Mouse (Mus musculus) liver, postnatal 0 days (tissue): Measurements from ENCODE around the gene Prr7. TPM values are rescaled to one million over a fixed set of nuclear protein-coding genes. Genes with fewer than 3 reads are reported as not detected.

Experiments
- ATAC-seq: fragments of 200-750 bp; cut with Nextera tagmentation; 2 replicates; pipeline ENCODE4 v1.8.0; 2017; ENCODE audit warnings: mild to moderate bottlenecking, moderate library complexity
- DNase-seq: peaks from one replicate; pipeline ENCODE4 v3.0.0-alpha.2; 2016
- H3K27ac ChIP-seq: fragments of 300-500 bp; sonication (generic); 2 replicates; pipeline ENCODE4 v1.5.1; 2014; ENCODE audit warnings: antibody characterized with exemption, moderate library complexity, mild to moderate bottlenecking, low read depth
- H3K27me3 ChIP-seq: fragments of 300-500 bp; sonication (generic); 2 replicates; pipeline ENCODE4 v1.6.1; 2014; ENCODE audit warnings: low read length, control low read depth, mixed read lengths; ENCODE audit not compliant: insufficient read depth
- H3K36me3 ChIP-seq: fragments of 300-500 bp; sonication (generic); replicated peaks from 2 replicates; pipeline ENCODE4 v1.6.1; 2014; ENCODE audit warnings: mild to moderate bottlenecking, control low read depth, low read length, moderate library complexity, mixed read lengths; ENCODE audit not compliant: insufficient read depth
- H3K4me1 ChIP-seq: fragments of 300-500 bp; sonication (generic); 2 replicates; pipeline ENCODE4 v1.6.1; 2014; ENCODE audit warnings: antibody characterized with exemption, mild to moderate bottlenecking, control low read depth; ENCODE audit not compliant: insufficient read depth
- H3K4me2 ChIP-seq: fragments of 300-500 bp; sonication (generic); 2 replicates; pipeline ENCODE4 v1.6.1; 2014; ENCODE audit warnings: low read depth, mild to moderate bottlenecking, low read length, moderate library complexity, mixed read lengths
- H3K4me3 ChIP-seq: fragments of 300-500 bp; sonication (generic); 2 replicates; pipeline ENCODE4 v1.5.1; 2014; ENCODE audit warnings: low read depth, low read length
- H3K9ac ChIP-seq: fragments of 300-500 bp; sonication (generic); replicated peaks from 2 replicates; pipeline ENCODE4 v1.6.1; 2014; ENCODE audit warnings: mild to moderate bottlenecking, moderate library complexity
- H3K9me3 ChIP-seq: fragments of 300-500 bp; sonication (generic); 2 replicates; pipeline ENCODE4 v1.6.1; 2016; ENCODE audit warnings: mild to moderate bottlenecking, control low read depth, low read length, mixed read lengths
- CTCF ChIP-seq: sonication (generic); IDR thresholded peaks from 2 replicates; pipeline ENCODE4 v1.5.1; 2016; ENCODE audit warnings: antibody characterized with exemption, low read depth
- EP300 ChIP-seq: IDR thresholded peaks from 2 replicates; pipeline ENCODE4 v1.6.1; 2016; ENCODE audit warnings: antibody characterized with exemption, low read depth, mild to moderate bottlenecking
- WGBS: fragments of 180-500 bp; shearing (Covaris S2); extraction: QIAGEN DNeasy Blood & Tissue Kit; methylation state at CpG from one replicate; pipeline ENCODE4 v1.1.7; 2014; ENCODE audit not compliant: insufficient replicate concordance; 5-methylcytosine and 5-hydroxymethylcytosine counted together
- polyA plus RNA-seq: library from polyadenylated mRNA; unstranded; fragments of >200 nt; fragmentation: Nextera tagmentation; extraction: Ambion mirVana; gene quantifications from 2 replicates; pipeline ENCODE4 v1.2.1, GENCODE M21; 2015

Gene Prr7
- polyA plus RNA-seq, 1 experiment from 2014 or later: not detected

DNA sequence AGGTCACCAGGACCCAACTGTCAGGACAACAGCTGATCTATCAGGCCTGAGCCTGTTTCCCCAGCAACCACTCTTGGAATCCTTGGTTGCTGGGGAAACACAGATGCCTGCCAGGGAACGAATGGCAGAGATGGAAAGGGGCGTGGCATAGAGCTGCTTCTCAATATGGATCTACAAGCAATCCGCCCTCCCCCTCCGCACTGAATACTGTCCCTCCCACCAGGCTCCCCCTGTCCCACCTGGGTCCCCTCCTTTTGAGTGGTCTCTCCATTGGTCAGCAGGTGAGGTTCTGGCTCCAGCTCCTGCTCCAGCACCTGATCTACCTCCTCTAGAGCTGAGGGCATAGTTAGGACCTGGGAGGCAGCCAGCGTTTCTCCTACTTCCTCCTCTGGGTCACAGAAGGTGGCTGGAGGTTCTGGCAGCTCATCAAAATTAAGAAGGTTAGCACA is 10.6 kb downstream of the Prr7 start:
- no peak for DNase-seq
- peaks cover 46% of the 10 kb centered on the region for H3K27me3 ChIP-seq
- WGBS: 51% methylated on average over 5 of the region's 5 CpGs

GRCm38 (mm10) chr13:55475750-55476149 is 11.7 kb downstream of the Prr7 start:
- TF ChIP-seq CTCF (no peak), EP300 (no peak)

More for the DNA sequence above, 10.6 kb downstream of the Prr7 start:
- Histone ChIP-seq H3K4me3 (no peak overlapping the region), H3K27ac (no peak overlapping the region), H3K9ac (no peak overlapping the region), H3K9me3 (no peaks in the 10 kb centered on the region), H3K4me1 (peaks cover 30% of the 10 kb centered on the region), H3K36me3 (no peaks in the 10 kb centered on the region), H3K4me2 (no peak overlapping the region)
- TF ChIP-seq EP300 (no peak), CTCF (no peak)
- no peak for ATAC-seq

DNA sequence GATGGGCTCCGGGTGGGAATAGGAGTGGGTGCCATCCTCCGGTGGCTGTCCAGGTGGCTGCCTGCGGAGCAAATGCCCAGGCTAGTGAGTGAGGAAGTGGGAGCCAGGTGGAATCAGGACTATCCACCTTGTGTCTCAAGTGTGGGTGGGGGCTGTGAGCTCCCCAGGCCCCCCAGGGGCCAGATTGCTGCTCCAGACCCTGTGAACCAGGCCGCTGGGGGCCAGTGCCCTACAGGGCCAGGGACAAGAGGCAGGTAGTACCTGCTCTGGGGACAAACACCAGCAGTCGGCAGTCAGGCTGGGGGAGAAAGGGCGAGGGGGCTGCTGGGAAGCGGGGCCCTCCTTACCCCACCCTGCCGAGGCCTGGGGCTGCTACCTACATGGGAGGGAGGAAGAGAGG is 12.2 kb downstream of the Prr7 start:
- H3K27ac ChIP-seq: no peak overlapping the region
- no peaks in the 10 kb centered on the region for H3K36me3 ChIP-seq
- H3K27me3 ChIP-seq: peaks cover 32% of the 10 kb centered on the region
- ATAC-seq: no peak
- TF ChIP-seq CTCF (no peak), EP300 (no peak)
- no peaks in the 10 kb centered on the region for H3K9me3 ChIP-seq
- peaks cover 25% of the 10 kb centered on the region for H3K4me1 ChIP-seq
- H3K9ac ChIP-seq: no peak overlapping the region
- no peak for DNase-seq
- no peak overlapping the region for H3K4me2 ChIP-seq
- no peak overlapping the region for H3K4me3 ChIP-seq
- WGBS: 81% methylated on average over 8 of the region's 8 CpGs

More at GRCm38 (mm10) chr13:55475750-55476149, 11.7 kb downstream of the Prr7 start:
- Histone ChIP-seq H3K36me3 (no peaks in the 10 kb centered on the region), H3K4me1 (peaks cover 30% of the 10 kb centered on the region), H3K9ac (no peak overlapping the region), H3K4me3 (no peak overlapping the region), H3K27ac (no peak overlapping the region), H3K9me3 (no peaks in the 10 kb centered on the region), H3K4me2 (no peak overlapping the region), H3K27me3 (peaks cover 37% of the 10 kb centered on the region)
- DNase-seq (no peak), ATAC-seq (no peak)
- 80% methylated on average over 5 of the region's 5 CpGs for WGBS

- H3K27me3 ChIP-seq: peaks cover 20% of the 10 kb centered on the region
- DNase-seq: no peak
- H3K4me3 ChIP-seq: no peak overlapping the region
- H3K9ac ChIP-seq: no peak overlapping the region
- WGBS: 69% methylated on average over 16 of the region's 16 CpGs
- no peak for ATAC-seq
- TF ChIP-seq CTCF: no peak
- TF ChIP-seq EP300: no peak
- H3K9me3 ChIP-seq: no peaks in the 10 kb centered on the region
- peaks cover 13% of the 10 kb centered on the region for H3K4me1 ChIP-seq
- H3K36me3 ChIP-seq: no peaks in the 10 kb centered on the region
- no peak overlapping the region for H3K4me2 ChIP-seq
- H3K27ac ChIP-seq: no peak overlapping the region
Observed at GRCm38 (mm10) chr13:55477492-55477891, 13.4 kb downstream of the Prr7 start.

GRCm38 (mm10) chr13:55478036-55478435 is 14.0 kb downstream of the Prr7 start:
- Histone ChIP-seq H3K27ac (no peak overlapping the region), H3K4me3 (no peak overlapping the region), H3K9ac (no peak overlapping the region), H3K36me3 (no peaks in the 10 kb centered on the region), H3K4me2 (no peak overlapping the region), H3K9me3 (no peaks in the 10 kb centered on the region), H3K27me3 (peaks cover 14% of the 10 kb centered on the region), H3K4me1 (peaks cover 7% of the 10 kb centered on the region)
- no peak for ATAC-seq
- peak; percentile 69 for TF ChIP-seq CTCF
- no peak for TF ChIP-seq EP300
- DNase-seq: peak; percentile 56
- 62% methylated on average over 5 of the region's 5 CpGs for WGBS

DNA sequence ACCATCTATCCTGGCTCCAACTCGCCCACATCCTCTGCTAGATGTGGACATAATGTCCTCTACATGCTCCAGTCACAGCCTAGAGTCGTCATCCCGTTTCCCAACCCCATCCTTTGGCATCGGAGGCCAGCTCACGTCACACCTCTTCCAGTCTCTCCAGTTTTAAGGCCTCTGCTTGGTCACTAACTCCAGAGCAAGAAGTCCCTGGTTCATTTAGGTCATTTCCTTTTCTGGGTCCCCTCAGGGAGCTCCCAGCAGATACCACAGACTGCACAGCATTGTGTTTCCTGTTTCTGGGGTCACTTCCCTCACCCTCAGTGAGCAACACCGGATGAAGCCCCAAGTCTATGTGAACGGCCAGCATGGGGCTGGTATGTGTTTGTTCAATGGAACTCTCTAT is 14.9 kb downstream of the Prr7 start:
- peak overlapping the region; percentile 52 for H3K27ac ChIP-seq
- peaks cover 6% of the 10 kb centered on the region; the same call in 1 of the 2 replicates for H3K4me1 ChIP-seq
- no peak overlapping the region; the same call in 1 of the 2 replicates for H3K4me2 ChIP-seq
- 43% methylated on average over 7 of the region's 7 CpGs for WGBS
- H3K9me3 ChIP-seq: no peaks in the 10 kb centered on the region
- H3K9ac ChIP-seq: no peak overlapping the region
- ATAC-seq: peak; percentile 61
- H3K36me3 ChIP-seq: no peaks in the 10 kb centered on the region
- peak; percentile 33 for DNase-seq
- TF ChIP-seq EP300 (peak; percentile 71), CTCF (no peak)
- H3K4me3 ChIP-seq: no peak overlapping the region
- peaks cover 9% of the 10 kb centered on the region for H3K27me3 ChIP-seq

DNA sequence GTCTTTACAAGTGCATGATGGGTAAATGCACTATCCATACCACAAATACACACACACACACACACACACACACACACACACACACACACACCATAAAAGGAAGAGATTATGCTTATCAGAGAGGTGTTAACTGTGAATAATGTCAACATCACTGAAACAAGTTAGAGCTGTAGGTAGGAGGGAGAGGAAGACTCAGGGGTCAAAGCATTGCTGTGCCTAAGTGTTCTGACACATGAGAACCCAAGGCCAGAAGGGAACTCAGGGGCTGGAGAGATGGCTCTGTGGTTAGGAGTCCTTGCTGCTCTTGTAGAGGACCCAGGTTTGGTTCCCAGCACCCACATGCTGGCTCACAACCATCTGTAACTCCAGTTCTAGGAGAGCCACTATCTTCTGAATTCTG is 15.9 kb downstream of the Prr7 start:
- H3K4me2 ChIP-seq: no peak overlapping the region
- no peak for DNase-seq
- H3K9ac ChIP-seq: no peak overlapping the region
- H3K27me3 ChIP-seq: peaks cover 12% of the 10 kb centered on the region
- TF ChIP-seq EP300 (no peak), CTCF (no peak)
- H3K9me3 ChIP-seq: no peaks in the 10 kb centered on the region
- peaks cover 6% of the 10 kb centered on the region; the same call in 1 of the 2 replicates for H3K4me1 ChIP-seq
- H3K27ac ChIP-seq: no peak overlapping the region
- no peak overlapping the region for H3K4me3 ChIP-seq
- ATAC-seq: no peak
- H3K36me3 ChIP-seq: no peaks in the 10 kb centered on the region
